Mouse (Mus musculus): Measurements from ENCODE around the gene Ube2b.

Gene Ube2b

GRCm38 (mm10) chr11:51935636-51936434, 64.7 kb downstream of the Ube2b start:
- DNase-seq, result no peak

Measured in kidney, adult 9 months (tissue).